Mouse (Mus musculus) embryonic fibroblast, embryonic 13.5 days (primary cell): ENCODE measurements at regions not wholly inside any gene's neighbourhood (a gene's known extent, or its start where the extent isn't known, plus 50 kb on each side); places are given as distances from the start of the nearest gene placed in this dataset.

ENCODE experiments used
- H3K27ac ChIP-seq: 2 replicates; pipeline ENCODE4 v1.5.1; 2012; ENCODE audit warnings: low read length, control low read depth, inconsistent platforms; ENCODE audit not compliant: insufficient read depth
- H3K4me1 ChIP-seq: 2 replicates; pipeline ENCODE4 v1.6.1; 2011; ENCODE audit warnings: low read length; ENCODE audit not compliant: control insufficient read depth, insufficient read depth
- H3K4me3 ChIP-seq: 2 replicates; pipeline ENCODE4 v1.5.1; 2011; ENCODE audit warnings: mild to moderate bottlenecking, control low read depth, low read length; ENCODE audit not compliant: insufficient read depth
- CTCF ChIP-seq: IDR thresholded peaks from 2 replicates; pipeline ENCODE4 v1.5.1; 2011; ENCODE audit warnings: mild to moderate bottlenecking, control low read depth, low read length, moderate library complexity, borderline replicate concordance; ENCODE audit not compliant: insufficient read depth
- POLR2A ChIP-seq: IDR thresholded peaks from 2 replicates; pipeline ENCODE4 v1.6.1; 2011; ENCODE audit warnings: low read depth, mild to moderate bottlenecking, control low read depth, low read length, moderate library complexity

DNA sequence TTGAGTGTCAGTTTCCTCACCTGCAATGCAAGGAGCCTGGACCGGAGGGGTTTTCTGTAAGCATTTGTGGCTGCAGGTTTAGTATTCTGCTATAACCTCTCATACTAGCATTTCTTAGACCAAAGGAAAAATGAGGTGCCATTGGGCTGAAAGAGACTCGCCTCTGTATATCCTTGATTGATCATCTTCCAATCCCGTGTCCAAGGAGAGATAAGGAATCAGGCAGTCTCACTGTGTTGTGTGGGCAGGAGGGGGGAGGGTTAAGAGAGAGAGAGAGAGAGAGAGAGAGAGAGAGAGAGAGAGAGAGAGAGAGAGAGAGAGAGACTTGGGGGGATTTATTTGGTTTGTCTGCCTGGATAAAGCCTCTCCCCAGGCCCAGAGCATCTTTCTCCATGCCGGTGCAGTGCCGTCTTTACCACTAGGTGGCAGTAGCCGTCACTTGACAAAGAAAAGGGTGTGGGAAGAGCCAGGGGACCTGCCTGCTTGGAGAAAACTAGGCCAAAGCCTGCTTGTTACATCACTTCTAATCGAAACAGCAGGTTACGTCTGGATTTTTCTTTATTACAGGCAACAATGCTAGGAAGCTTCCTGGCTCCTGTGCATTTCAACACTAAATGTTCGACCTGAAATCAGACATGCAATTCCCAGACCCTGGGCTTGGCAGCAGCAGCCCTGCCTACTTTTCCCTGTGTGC is 56.1 kb upstream of the Ces5a start:
- H3K27ac ChIP-seq, result no peak overlapping the region
- no peaks in the 10 kb centered on the region for H3K4me1 ChIP-seq
- no peak overlapping the region for H3K4me3 ChIP-seq
- TF ChIP-seq POLR2A (no peak), CTCF (peak; percentile 85)

DNA sequence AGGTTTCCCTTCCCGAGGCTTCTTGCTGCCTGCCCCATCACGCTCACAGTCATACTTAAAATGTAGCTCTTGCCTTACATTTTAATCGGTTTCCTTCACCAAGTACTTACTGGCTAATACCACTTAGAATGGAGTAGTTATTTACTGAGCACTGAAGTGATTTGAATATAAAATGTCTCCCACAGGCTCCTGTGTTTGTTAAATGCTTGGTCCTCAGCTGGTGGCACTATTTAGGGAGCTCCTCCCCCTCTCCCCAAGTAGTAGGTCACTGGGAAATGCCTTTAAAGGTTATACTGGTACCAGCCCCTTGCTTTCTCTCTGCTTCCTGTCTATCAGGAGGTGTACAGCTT is 56.6 kb upstream of the Ces5a start:
- H3K4me1 ChIP-seq, result no peaks in the 10 kb centered on the region
- H3K27ac ChIP-seq, result no peak overlapping the region
- no peak for TF ChIP-seq POLR2A
- no peak for TF ChIP-seq CTCF
- no peak overlapping the region for H3K4me3 ChIP-seq

DNA sequence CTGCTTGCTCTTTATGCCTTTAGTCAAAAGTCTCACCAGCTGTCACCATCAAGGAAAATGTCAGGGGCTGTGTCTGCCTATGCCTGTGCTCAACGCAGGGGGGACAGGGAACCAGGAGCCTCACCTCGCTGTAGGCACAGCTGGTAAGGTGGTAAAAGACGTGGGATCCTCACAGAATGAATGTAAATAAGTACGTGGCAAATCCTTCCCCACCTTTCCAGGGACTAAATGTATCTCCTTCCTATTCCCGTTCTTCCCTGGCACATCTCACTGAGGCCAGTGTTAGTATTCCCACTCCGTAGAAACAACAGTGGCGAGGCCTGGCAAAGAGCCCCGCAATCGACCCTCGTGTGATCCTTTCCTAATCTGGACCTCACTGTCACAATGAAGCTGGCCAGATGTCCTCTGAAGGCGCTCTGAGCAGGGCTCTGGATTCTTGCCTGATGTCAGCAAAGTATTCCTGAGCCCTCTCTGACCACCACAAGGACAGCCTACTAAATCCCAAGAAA is 63.0 kb upstream of the Ces5a start:
- H3K4me1 ChIP-seq, result no peaks in the 10 kb centered on the region
- H3K27ac ChIP-seq, result no peak overlapping the region
- no peak overlapping the region for H3K4me3 ChIP-seq
- TF ChIP-seq CTCF (no peak), POLR2A (no peak)

DNA sequence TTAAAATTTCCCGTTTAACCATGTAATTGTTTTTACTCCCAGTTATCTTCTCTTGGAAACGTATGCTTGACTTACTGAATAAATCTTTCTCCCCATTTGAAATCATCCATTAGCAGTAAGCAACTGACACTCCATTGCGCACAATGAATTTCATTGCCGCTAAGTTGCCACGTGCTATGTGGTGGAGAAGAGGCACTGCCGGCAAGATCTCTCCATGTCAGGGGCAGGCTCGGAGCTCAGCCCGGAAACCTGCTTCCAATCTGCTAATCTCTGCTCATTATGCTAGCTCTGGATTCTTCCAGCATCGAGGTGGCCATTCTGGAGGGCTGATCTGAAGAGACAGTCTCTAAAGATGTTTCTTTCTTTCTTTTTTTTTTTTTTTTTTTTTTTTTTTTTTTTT is 63.7 kb upstream of the Ces5a start:
- TF ChIP-seq CTCF (no peak), POLR2A (no peak)
- Histone ChIP-seq H3K27ac (no peak overlapping the region), H3K4me1 (no peaks in the 10 kb centered on the region), H3K4me3 (no peak overlapping the region)

DNA sequence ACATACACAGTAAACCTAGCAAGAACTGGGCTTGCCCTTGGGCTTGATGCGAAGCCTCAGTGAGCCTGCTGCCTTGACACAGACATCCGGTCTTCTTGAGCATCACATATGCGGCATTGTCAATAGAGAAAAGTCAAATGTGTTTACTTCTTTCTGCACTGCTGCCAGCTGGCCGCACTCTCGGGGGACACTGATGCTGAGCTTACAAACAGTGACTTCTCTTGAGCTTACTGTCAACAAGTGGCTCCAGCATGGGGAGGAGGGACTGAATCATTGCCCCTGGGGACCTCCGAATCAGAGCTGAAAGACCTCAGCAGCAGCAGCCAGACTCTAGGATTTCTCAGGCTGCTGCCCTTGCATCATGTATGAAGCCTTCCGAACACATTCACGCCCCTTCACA is 64.1 kb upstream of the Ces5a start:
- no peak for TF ChIP-seq POLR2A
- H3K4me3 ChIP-seq, result no peak overlapping the region
- no peak overlapping the region for H3K27ac ChIP-seq
- no peaks in the 10 kb centered on the region for H3K4me1 ChIP-seq

DNA sequence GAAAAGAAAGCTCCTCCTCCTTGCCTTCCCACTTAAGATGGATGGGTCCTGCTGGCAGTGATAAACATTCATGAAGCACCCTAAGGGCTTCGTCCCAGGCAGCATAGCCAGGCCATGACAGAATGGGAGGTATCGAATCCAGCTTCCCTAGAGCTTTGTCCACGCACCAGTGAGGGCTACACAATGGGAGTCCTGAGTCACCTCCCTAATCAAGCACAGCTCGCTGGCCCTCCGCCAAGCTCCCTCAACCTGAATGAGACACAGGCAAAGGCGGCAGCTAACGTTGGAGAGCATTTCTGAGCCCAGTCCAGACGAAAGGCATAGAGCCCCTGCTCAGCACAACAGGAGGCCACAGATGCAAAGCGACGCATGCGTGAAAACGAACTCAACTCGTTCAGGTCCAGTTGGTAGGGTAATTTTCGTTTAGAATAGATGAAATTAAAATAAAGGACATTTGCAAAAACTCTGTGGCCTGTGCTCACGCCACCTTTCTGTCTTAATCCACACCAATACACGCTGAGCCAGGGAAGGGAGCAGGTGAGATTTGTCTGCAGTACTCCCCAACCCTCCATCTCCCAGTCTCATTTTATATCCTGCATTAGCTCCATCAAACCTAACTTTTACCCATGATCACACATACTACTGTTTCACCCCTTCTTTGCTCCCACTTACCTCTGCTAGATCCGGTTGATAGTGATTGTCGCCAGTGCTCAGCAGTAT is 91.3 kb upstream of the Ces5a start:
- Histone ChIP-seq H3K4me1 (peaks cover 2% of the 10 kb centered on the region; the same call in 1 of the 2 replicates), H3K4me3 (no peak overlapping the region), H3K27ac (no peak overlapping the region)
- TF ChIP-seq POLR2A (no peak), CTCF (no peak)

DNA sequence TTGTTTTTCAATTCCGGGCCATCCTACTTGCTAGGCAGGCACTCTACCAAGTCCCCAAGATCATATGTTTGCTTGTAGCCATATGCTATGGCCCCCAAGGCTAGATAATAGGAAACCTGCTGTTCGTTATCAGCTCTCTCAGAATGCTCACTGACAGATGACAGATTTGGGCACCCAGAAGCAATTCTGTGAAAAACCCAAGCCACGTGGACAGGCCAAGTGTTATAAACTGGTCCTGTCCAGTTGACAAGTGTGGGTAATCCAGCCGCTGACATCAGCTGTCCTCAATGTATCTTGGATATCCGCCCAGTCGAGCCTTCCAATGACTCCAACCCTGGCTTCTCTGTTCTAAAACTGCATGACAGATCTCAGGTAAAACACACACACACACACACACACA is 92.0 kb upstream of the Ces5a start:
- no peak for TF ChIP-seq POLR2A
- no peak for TF ChIP-seq CTCF
- H3K4me1 ChIP-seq, result peaks cover 2% of the 10 kb centered on the region; the same call in 1 of the 2 replicates
- H3K4me3 ChIP-seq, result no peak overlapping the region

DNA sequence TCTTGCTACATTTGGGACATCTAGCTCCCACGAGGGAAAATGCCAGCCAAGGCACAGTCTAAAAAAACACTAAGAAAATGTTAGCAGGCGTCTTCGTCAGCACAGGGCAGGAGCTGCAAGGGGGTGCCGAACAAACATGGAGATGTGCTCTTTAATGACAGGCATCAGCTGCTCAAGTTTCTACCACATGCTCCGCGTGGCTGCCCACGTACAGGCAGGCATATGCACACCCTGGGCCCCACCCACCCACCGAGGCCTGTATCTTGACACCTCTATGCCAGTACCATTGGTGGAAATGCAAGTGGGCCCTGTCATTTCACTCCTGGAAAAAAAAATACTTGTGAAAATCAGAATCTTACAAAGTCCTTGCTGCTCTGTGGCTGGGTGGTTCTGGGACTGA is 97.3 kb upstream of the Ces5a start:
- TF ChIP-seq POLR2A, result no peak
- no peak for TF ChIP-seq CTCF
- no peak overlapping the region for H3K4me3 ChIP-seq
- no peak overlapping the region for H3K27ac ChIP-seq
- no peaks in the 10 kb centered on the region for H3K4me1 ChIP-seq

More for the DNA sequence above, 92.0 kb upstream of the Ces5a start:
- no peak overlapping the region for H3K27ac ChIP-seq

DNA sequence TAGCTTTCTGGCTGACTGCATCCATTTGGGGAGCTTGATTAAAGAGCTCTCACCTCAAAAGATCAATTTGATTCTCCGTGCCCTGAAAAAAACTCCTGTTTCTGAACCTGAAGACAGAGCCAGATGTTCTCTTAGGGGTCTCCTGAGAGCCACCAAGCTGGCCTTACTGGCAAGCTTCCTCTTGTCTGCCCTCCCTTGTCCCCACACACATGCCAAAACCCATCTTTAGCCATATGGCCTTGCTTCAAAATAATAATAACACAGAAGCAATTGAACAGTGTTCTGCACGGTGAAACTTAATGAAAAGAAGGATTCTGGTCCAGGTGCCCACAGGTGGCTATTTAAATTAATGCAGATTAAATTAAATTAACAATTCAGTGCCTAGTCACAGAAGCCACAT is 107.1 kb upstream of the Ces5a start:
- H3K4me3 ChIP-seq, result no peak overlapping the region
- no peaks in the 10 kb centered on the region for H3K4me1 ChIP-seq
- TF ChIP-seq POLR2A (no peak), CTCF (no peak)
- H3K27ac ChIP-seq, result no peak overlapping the region

DNA sequence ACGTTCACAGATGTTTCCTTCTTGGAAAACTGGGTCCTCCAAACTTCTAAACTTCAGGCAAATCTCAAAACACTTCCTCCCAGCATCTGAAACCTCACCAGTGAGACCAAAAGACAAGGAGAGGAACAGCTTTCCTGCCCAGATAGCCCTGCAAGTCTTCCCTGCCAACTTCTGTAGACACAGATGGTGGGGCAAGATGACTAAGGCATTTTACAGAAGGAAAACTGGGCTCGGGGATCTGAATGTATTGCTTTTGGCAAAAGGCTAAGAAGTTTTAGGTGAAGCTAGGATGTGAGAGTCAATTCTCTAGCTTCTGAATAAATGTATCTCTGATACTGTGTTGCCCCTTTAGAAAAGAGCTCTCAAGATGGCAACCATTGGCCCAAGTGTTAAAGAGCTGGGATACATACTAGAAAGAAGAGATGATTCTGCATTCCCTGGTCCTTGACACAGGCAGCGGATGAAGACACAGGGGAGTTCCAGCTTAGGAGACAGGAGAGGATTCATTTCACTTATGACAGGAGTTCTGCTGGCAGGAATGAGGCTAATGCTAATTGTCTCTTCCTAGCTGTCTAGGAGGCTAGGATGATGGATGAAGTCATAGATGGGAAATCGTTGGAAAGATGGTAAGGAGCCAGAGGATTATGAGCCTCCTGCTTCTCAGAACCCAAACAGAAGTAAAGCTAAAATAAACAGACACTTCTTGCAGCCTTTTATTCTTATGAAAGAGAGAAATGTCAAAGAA is 108.0 kb upstream of the Ces5a start:
- Histone ChIP-seq H3K4me3 (no peak overlapping the region), H3K4me1 (no peaks in the 10 kb centered on the region), H3K27ac (no peak overlapping the region)
- no peak for TF ChIP-seq POLR2A
